Mouse (Mus musculus): Measurements from ENCODE around the gene Stn1.
A peak's percentile ranks its signal among the peaks of the same experiment; 100 is the strongest.

Stn1 gene

GRCm38 (mm10) chr19:47545055-47545454 lies 7.7 kb upstream of the Stn1 start:
- no peak for ATAC-seq (ENCODE audit: low TSS enrichment)

GRCm38 (mm10) chr19:47542441-47542840 lies 5.1 kb upstream of the Stn1 start:
- peak; percentile 84 for ATAC-seq (ENCODE audit: low TSS enrichment)

- ATAC-seq (ENCODE audit: low TSS enrichment): no peak
These were observed 1.5 kb upstream of the Stn1 start for GRCm38 (mm10) chr19:47538801-47539200.

GRCm38 (mm10) chr19:47537879-47538278 lies 572 bp upstream of the Stn1 start:
- ATAC-seq (ENCODE audit: low TSS enrichment): no peak

- ATAC-seq (ENCODE audit: low TSS enrichment): peak; percentile 93
These were observed 597 bp downstream of the Stn1 start for GRCm38 (mm10) chr19:47536521-47537299.

- no peak for ATAC-seq (ENCODE audit: low TSS enrichment)
These were observed 3.2 kb downstream of the Stn1 start for GRCm38 (mm10) chr19:47534131-47534530.

- ATAC-seq (ENCODE audit: low TSS enrichment): no peak
These were observed 4.9 kb downstream of the Stn1 start for GRCm38 (mm10) chr19:47532449-47532848.

GRCm38 (mm10) chr19:47531309-47531708 lies 6.0 kb downstream of the Stn1 start:
- ATAC-seq (ENCODE audit: low TSS enrichment): no peak

GRCm38 (mm10) chr19:47526239-47526986 lies 10.9 kb downstream of the Stn1 start:
- peak; percentile 85 for ATAC-seq (ENCODE audit: low TSS enrichment)

GRCm38 (mm10) chr19:47524905-47525304 lies 12.4 kb downstream of the Stn1 start:
- ATAC-seq (ENCODE audit: low TSS enrichment): no peak

GRCm38 (mm10) chr19:47521403-47521802 lies 15.9 kb downstream of the Stn1 start:
- ATAC-seq (ENCODE audit: low TSS enrichment): no peak

- no peak for ATAC-seq (ENCODE audit: low TSS enrichment)
These were observed 18.0 kb downstream of the Stn1 start for GRCm38 (mm10) chr19:47519163-47519893.

GRCm38 (mm10) chr19:47518475-47519162 lies 18.7 kb downstream of the Stn1 start:
- ATAC-seq (ENCODE audit: low TSS enrichment): no peak

- ATAC-seq (ENCODE audit: low TSS enrichment): no peak
These were observed 19.7 kb downstream of the Stn1 start for GRCm38 (mm10) chr19:47517570-47517969.

GRCm38 (mm10) chr19:47516879-47517278 lies 20.4 kb downstream of the Stn1 start:
- ATAC-seq (ENCODE audit: low TSS enrichment): peak; percentile 91

GRCm38 (mm10) chr19:47515091-47515490 lies 22.2 kb downstream of the Stn1 start:
- ATAC-seq (ENCODE audit: low TSS enrichment): no peak

- no peak for ATAC-seq (ENCODE audit: low TSS enrichment)
These were observed 23.7 kb downstream of the Stn1 start for GRCm38 (mm10) chr19:47513618-47513897.

- no peak for ATAC-seq (ENCODE audit: low TSS enrichment)
These were observed 24.3 kb downstream of the Stn1 start for GRCm38 (mm10) chr19:47512794-47513617.

GRCm38 (mm10) chr19:47511958-47512357 lies 25.3 kb downstream of the Stn1 start:
- no peak for ATAC-seq (ENCODE audit: low TSS enrichment)

GRCm38 (mm10) chr19:47511294-47511675 lies 26.0 kb downstream of the Stn1 start:
- ATAC-seq (ENCODE audit: low TSS enrichment): no peak

Measured in frontal cortex, adult (tissue).